Mouse (Mus musculus): ENCODE results near the gene Tfap2b. TPM values are rescaled to one million over a fixed set of nuclear protein-coding genes. Genes with fewer than 3 reads are reported as not detected.

The Tfap2b gene
- total and polyA plus RNA-seq, 3 experiments = not detected

- Histone ChIP-seq H3K9ac (ENCODE audit: insufficient read depth, low read depth) (no peak overlapping the region), H3K4me2 (ENCODE audit: insufficient read depth, low read depth, poor library complexity, severe bottlenecking) (no peak overlapping the region), H3K79me2 (replicated peaks; ENCODE audit: control insufficient read depth, extremely low read depth, insufficient read depth, poor library complexity, severe bottlenecking) (no peaks in the 10 kb centered on the region), H3K27ac (ENCODE audit: insufficient read depth, low read depth) (no peak overlapping the region), H3K4me1 (ENCODE audit: control insufficient read depth in 1 of 2, insufficient read depth in 2 of 2) (no peaks in the 10 kb centered on the region), H3K36me3 (replicated peaks in 1 of 2; ENCODE audit: control insufficient read depth in 1 of 2, insufficient read depth in 1 of 2, low read length in 1 of 2) (no peaks in the 10 kb centered on the region), H3K9me3 (replicated peaks; ENCODE audit: low read length) (peaks cover 50% of the 10 kb centered on the region), H3K27me3 (replicated peaks) (no peaks in the 10 kb centered on the region), H3K4me3 (replicated peaks in 1 of 3; ENCODE audit: low read depth in 2 of 3, low read length in 2 of 3, poor library complexity in 1 of 3) (no peak overlapping the region)
- no peak for TF ChIP-seq RAD21 (IDR thresholded peaks at IDR 0.05; ENCODE audit: low read depth, low read length)
- TF ChIP-seq POLR2A (IDR thresholded peaks at IDR 0.05; ENCODE audit: low read depth, low read length) = no peak
- no peak for TF ChIP-seq ZC3H11A (IDR thresholded peaks at IDR 0.05; ENCODE audit: low read depth, low read length)
- no peak for TF ChIP-seq UBTF (IDR thresholded peaks at IDR 0.05; ENCODE audit: low read depth, low read length)
- no peak for TF ChIP-seq RCOR1 (conservative IDR thresholded peaks at IDR 0.05; ENCODE audit: low read depth, low read length)
- no peak for TF ChIP-seq MEF2A (IDR thresholded peaks at IDR 0.05; ENCODE audit: borderline replicate concordance, low read depth, low read length)
- TF ChIP-seq JUND (conservative IDR thresholded peaks at IDR 0.05; ENCODE audit: low read depth, low read length) = no peak
- TF ChIP-seq SMC3 (IDR thresholded peaks at IDR 0.05; ENCODE audit: low read depth, low read length) = no peak
- no peak for TF ChIP-seq TBP (conservative IDR thresholded peaks at IDR 0.05; ENCODE audit: low read depth, low read length)
- no peak for TF ChIP-seq CHD1 (IDR thresholded peaks at IDR 0.05; ENCODE audit: low read depth, low read length)
- TF ChIP-seq MAX (IDR thresholded peaks at IDR 0.05; ENCODE audit: low read length) = no peak
- in situ Hi-C loops (cut with MboI; ENCODE audit: low pct_ligation_motif_present, low pct_unique_long_range_greater_than_20kb, low sequenced_read_pairs) = no loop called here
- DNase-seq (ENCODE audit: extremely low read depth) = no peak
- dilution Hi-C loops (cut with MboI; ENCODE audit: extremely low pct_ligation_motif_present, extremely low pct_unique_long_range_greater_than_20kb, low sequenced_read_pairs) = no loop called here
These were observed 2.3 kb downstream of the Tfap2b start for GRCm38 (mm10) chr1:19211033-19211405.

- in situ Hi-C loops (cut with MboI; ENCODE audit: low pct_ligation_motif_present, low pct_unique_long_range_greater_than_20kb, low sequenced_read_pairs) = no loop called here
- DNase-seq (ENCODE audit: extremely low read depth) = no peak
- Histone ChIP-seq H3K4me2 (ENCODE audit: insufficient read depth, low read depth, poor library complexity, severe bottlenecking) (no peak overlapping the region), H3K27ac (ENCODE audit: insufficient read depth, low read depth) (no peak overlapping the region), H3K4me3 (replicated peaks in 1 of 3; ENCODE audit: low read depth in 2 of 3, low read length in 2 of 3, poor library complexity in 1 of 3) (no peak overlapping the region), H3K9ac (ENCODE audit: insufficient read depth, low read depth) (no peak overlapping the region), H3K36me3 (replicated peaks in 1 of 2; ENCODE audit: control insufficient read depth in 1 of 2, insufficient read depth in 1 of 2, low read length in 1 of 2) (no peaks in the 10 kb centered on the region), H3K4me1 (ENCODE audit: control insufficient read depth in 1 of 2, insufficient read depth in 2 of 2) (no peaks in the 10 kb centered on the region), H3K79me2 (replicated peaks; ENCODE audit: control insufficient read depth, extremely low read depth, insufficient read depth, poor library complexity, severe bottlenecking) (no peaks in the 10 kb centered on the region), H3K9me3 (replicated peaks; ENCODE audit: low read length) (peaks cover 56% of the 10 kb centered on the region), H3K27me3 (replicated peaks) (no peaks in the 10 kb centered on the region)
- TF ChIP-seq CTCF (conservative IDR thresholded peaks at IDR 0.05 in 1 of 2, IDR thresholded peaks at IDR 0.05 in 1 of 2; ENCODE audit: low read depth in 2 of 2, low read length in 2 of 2) (no peak), RAD21 (IDR thresholded peaks at IDR 0.05; ENCODE audit: low read depth, low read length) (no peak), ZNF384 (IDR thresholded peaks at IDR 0.05; ENCODE audit: low read depth, low read length) (no peak), ELF1 (IDR thresholded peaks at IDR 0.05; ENCODE audit: low read depth, low read length) (no peak), JUND (conservative IDR thresholded peaks at IDR 0.05; ENCODE audit: low read depth, low read length) (no peak), TCF12 (IDR thresholded peaks at IDR 0.05; ENCODE audit: low read depth, low read length) (no peak), ZMIZ1 (IDR thresholded peaks at IDR 0.05; ENCODE audit: low read depth, low read length) (no peak), POLR2AphosphoS2 (IDR thresholded peaks at IDR 0.05; ENCODE audit: low read depth, low read length) (no peak), IRF4 (IDR thresholded peaks at IDR 0.05; ENCODE audit: low read depth, low read length) (no peak), MEF2A (IDR thresholded peaks at IDR 0.05; ENCODE audit: borderline replicate concordance, low read depth, low read length) (no peak), MAFK (IDR thresholded peaks at IDR 0.05; ENCODE audit: insufficient replicate concordance, low read length) (no peak), ZKSCAN1 (IDR thresholded peaks at IDR 0.05; ENCODE audit: borderline replicate concordance, low read depth, low read length) (no peak), CHD2 (IDR thresholded peaks at IDR 0.05; ENCODE audit: low read length) (no peak), CHD1 (IDR thresholded peaks at IDR 0.05; ENCODE audit: low read depth, low read length) (no peak), SMC3 (IDR thresholded peaks at IDR 0.05; ENCODE audit: low read depth, low read length) (no peak), UBTF (IDR thresholded peaks at IDR 0.05; ENCODE audit: low read depth, low read length) (no peak)
- dilution Hi-C loops (cut with MboI; ENCODE audit: extremely low pct_ligation_motif_present, extremely low pct_unique_long_range_greater_than_20kb, low sequenced_read_pairs) = no loop called here
These were observed 2.9 kb downstream of the Tfap2b start for GRCm38 (mm10) chr1:19211546-19212154.

Measured in CH12.LX (cell line).